Comparison of ENCODE assay signal across 30 mouse cellular contexts in the genomic region with DNA sequence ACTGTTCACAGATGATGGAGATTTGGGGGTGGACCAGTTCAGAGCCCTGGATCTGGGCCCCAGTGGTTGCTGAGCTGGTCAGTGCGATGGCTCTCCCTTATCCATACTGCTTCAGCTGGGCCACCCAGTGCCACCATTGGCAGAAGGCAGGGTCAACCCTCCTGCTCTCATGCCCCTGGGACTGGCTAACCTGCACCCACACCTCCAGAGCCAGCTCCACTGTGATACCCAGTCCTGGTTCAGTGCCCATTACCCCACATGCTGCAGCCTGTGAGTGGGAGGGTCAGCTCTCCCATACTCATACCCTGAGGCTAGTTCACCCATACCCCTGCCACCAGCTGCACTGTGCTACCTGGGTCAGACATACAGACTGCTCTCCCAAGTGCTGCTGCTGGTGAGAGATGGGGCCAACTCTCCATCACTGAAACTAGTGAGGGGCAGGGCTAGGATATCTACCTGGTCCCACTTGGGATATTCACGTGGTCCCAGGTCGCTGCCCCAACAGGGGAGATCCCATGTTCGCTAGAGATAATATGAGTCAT. TPM values are rescaled to one million over a fixed set of nuclear protein-coding genes. Genes with fewer than 3 reads are reported as not detected.
DNase-seq lines count a peak whose midpoint lies in the region; ATAC-seq and TF ChIP-seq lines count a peak whose summit lies in the region.
"Had no signal": no experiment of that assay in that cellular context is flagged by ENCODE, and none has a peak within 500 bp of the region (broad histone marks: within the 10 kb centered on the region; RNA-seq: fewer than 3 reads in every experiment).

No protein-coding gene starts in this region.

- peak; percentile 59; the same call in 1 of the 2 replicates for ATAC-seq in embryonic facial prominence, embryonic 11.5 days (replicated peaks; ENCODE audit: insufficient number of reproducible peaks, low FRiP score, low TSS enrichment, low read depth)
- ATAC-seq in kidney, embryonic 15.5 days (replicated peaks; ENCODE audit: low FRiP score) = peak; percentile 26; the same call in 1 of the 2 replicates
- ATAC-seq in kidney, embryonic 14.5 days (ENCODE audit: low FRiP score, low TSS enrichment) = no peak
- peak; percentile 31 for ATAC-seq in lung, embryonic 15.5 days (ENCODE audit: borderline replicate concordance, extremely low read depth, low FRiP score, low TSS enrichment)
- peak; percentile 60; the same call in 1 of the 2 replicates for ATAC-seq in limb, embryonic 11.5 days (ENCODE audit: insufficient number of reproducible peaks, low FRiP score, low TSS enrichment, low read depth)
- ATAC-seq in intestine, postnatal 0 days = no peak
- ATAC-seq: activated CD4-positive, CD25-positive, alpha-beta regulatory T cell, adult 4 months; forebrain, postnatal 0 days; inflammation-experienced regulatory T-cells, adult 6 months had no signal

- TF ChIP-seq CTCF in lung, adult 2 months (IDR thresholded peaks at IDR 0.05; ENCODE audit: insufficient read depth, low read length) = no peak
- no peak for TF ChIP-seq CTCF in intestine, postnatal 0 days (IDR thresholded peaks at IDR 0.05; ENCODE audit: low read depth)

- no peaks in the 10 kb centered on the region for H3K27me3 ChIP-seq in embryonic facial prominence, embryonic 11.5 days (ENCODE audit: control insufficient read depth, insufficient read depth, low read length)
- no peaks in the 10 kb centered on the region for H3K27me3 ChIP-seq in embryonic facial prominence, embryonic 10.5 days (replicated peaks; ENCODE audit: low read depth, poor library complexity, severe bottlenecking)
- no peaks in the 10 kb centered on the region for H3K27me3 ChIP-seq in kidney, embryonic 15.5 days
- H3K27me3 ChIP-seq in kidney, embryonic 14.5 days (ENCODE audit: control insufficient read depth, insufficient read depth, low read length) = no peaks in the 10 kb centered on the region
- H3K27me3 ChIP-seq in lung, embryonic 15.5 days = no peaks in the 10 kb centered on the region
- H3K27me3 ChIP-seq in limb, embryonic 11.5 days (ENCODE audit: control insufficient read depth, insufficient read depth, low read length) = no peaks in the 10 kb centered on the region
- H3K27me3 ChIP-seq in intestine, postnatal 0 days (replicated peaks; ENCODE audit: control insufficient read depth, insufficient read depth, low read length) = no peaks in the 10 kb centered on the region
- H3K27me3 ChIP-seq: CH12.LX; heart, embryonic 12.5 days; limb, embryonic 12.5 days; neural tube, embryonic 15.5 days; stomach, embryonic 15.5 days had no signal

- H3K4me2 ChIP-seq in embryonic facial prominence, embryonic 11.5 days (ENCODE audit: low read depth, low read length) = no peak overlapping the region
- no peak overlapping the region for H3K4me2 ChIP-seq in kidney, embryonic 15.5 days
- H3K4me2 ChIP-seq in kidney, embryonic 14.5 days (replicated peaks; ENCODE audit: low read depth, low read length) = no peak overlapping the region
- no peak overlapping the region for H3K4me2 ChIP-seq in lung, embryonic 15.5 days
- no peak overlapping the region for H3K4me2 ChIP-seq in limb, embryonic 11.5 days (ENCODE audit: low read depth, severe bottlenecking)
- H3K4me2 ChIP-seq in intestine, postnatal 0 days (replicated peaks; ENCODE audit: low read depth) = no peak overlapping the region
- H3K4me2 ChIP-seq: hindbrain, embryonic 14.5 days; limb, embryonic 12.5 days; neural tube, embryonic 15.5 days; stomach, embryonic 15.5 days had no signal

- no peak overlapping the region for H3K4me3 ChIP-seq in embryonic facial prominence, embryonic 11.5 days (ENCODE audit: low read depth, low read length)
- no peak overlapping the region for H3K4me3 ChIP-seq in embryonic facial prominence, embryonic 10.5 days
- no peak overlapping the region for H3K4me3 ChIP-seq in kidney, embryonic 15.5 days (replicated peaks)
- H3K4me3 ChIP-seq in kidney, embryonic 14.5 days (ENCODE audit: low read length) = no peak overlapping the region
- H3K4me3 ChIP-seq in lung, embryonic 15.5 days = no peak overlapping the region
- H3K4me3 ChIP-seq in lung, adult 2 months (replicated peaks; ENCODE audit: extremely low read depth, low read depth, low read length) = no peak overlapping the region
- H3K4me3 ChIP-seq in limb, embryonic 11.5 days (ENCODE audit: low read depth, low read length) = no peak overlapping the region
- H3K4me3 ChIP-seq in intestine, postnatal 0 days (ENCODE audit: low read depth, low read length) = no peak overlapping the region
- H3K4me3 ChIP-seq: forebrain, embryonic 10.5 days; heart, embryonic 12.5 days; limb, embryonic 12.5 days; neural tube, embryonic 15.5 days; stomach, embryonic 15.5 days had no signal

- 99% methylated on average over 4 of the region's 4 CpGs for WGBS in embryonic facial prominence, embryonic 11.5 days
- WGBS in embryonic facial prominence, embryonic 10.5 days = 94% methylated on average over 4 of the region's 4 CpGs
- WGBS in kidney, embryonic 15.5 days = 97% methylated on average over 4 of the region's 4 CpGs
- 88% methylated on average over 4 of the region's 4 CpGs for WGBS in kidney, embryonic 14.5 days
- 93% methylated on average over 4 of the region's 4 CpGs for WGBS in lung, embryonic 15.5 days
- WGBS in lung, adult 2 months = 97% methylated on average over 4 of the region's 4 CpGs
- WGBS in limb, embryonic 11.5 days = 88% methylated on average over 4 of the region's 4 CpGs
- 82% methylated on average over 4 of the region's 4 CpGs for WGBS in intestine, postnatal 0 days

- TF ChIP-seq POLR2A in lung, adult 2 months (IDR thresholded peaks at IDR 0.05; ENCODE audit: borderline replicate concordance, extremely low read depth, low read depth, low read length) = no peak

- H3K4me1 ChIP-seq in embryonic facial prominence, embryonic 11.5 days (ENCODE audit: control insufficient read depth, insufficient read depth, low read length) = no peaks in the 10 kb centered on the region
- peaks cover 16% of the 10 kb centered on the region for H3K4me1 ChIP-seq in embryonic facial prominence, embryonic 10.5 days
- peaks cover 25% of the 10 kb centered on the region for H3K4me1 ChIP-seq in kidney, embryonic 15.5 days
- H3K4me1 ChIP-seq in kidney, embryonic 14.5 days (ENCODE audit: control insufficient read depth, insufficient read depth, low read length) = peaks cover 15% of the 10 kb centered on the region
- peaks cover 11% of the 10 kb centered on the region; the same call in 1 of the 2 replicates for H3K4me1 ChIP-seq in lung, embryonic 15.5 days
- peaks cover 3% of the 10 kb centered on the region for H3K4me1 ChIP-seq in lung, adult 2 months (ENCODE audit: control insufficient read depth, insufficient read depth, low read length)
- H3K4me1 ChIP-seq in limb, embryonic 11.5 days (ENCODE audit: control insufficient read depth, insufficient read depth, low read length) = peaks cover 7% of the 10 kb centered on the region; the same call in 1 of the 2 replicates
- H3K4me1 ChIP-seq in intestine, postnatal 0 days (replicated peaks; ENCODE audit: control insufficient read depth, insufficient read depth, low read length) = no peaks in the 10 kb centered on the region

- H3K9me3 ChIP-seq in embryonic facial prominence, embryonic 11.5 days (replicated peaks; ENCODE audit: control insufficient read depth, low read length) = no peaks in the 10 kb centered on the region
- H3K9me3 ChIP-seq in embryonic facial prominence, embryonic 10.5 days = no peaks in the 10 kb centered on the region
- H3K9me3 ChIP-seq in kidney, embryonic 15.5 days (replicated peaks) = no peaks in the 10 kb centered on the region
- no peaks in the 10 kb centered on the region for H3K9me3 ChIP-seq in kidney, embryonic 14.5 days (ENCODE audit: control insufficient read depth, low read length)
- no peaks in the 10 kb centered on the region for H3K9me3 ChIP-seq in lung, embryonic 15.5 days
- no peaks in the 10 kb centered on the region for H3K9me3 ChIP-seq in limb, embryonic 11.5 days (ENCODE audit: control insufficient read depth, low read length)
- H3K9me3 ChIP-seq in intestine, postnatal 0 days (ENCODE audit: control insufficient read depth) = no peaks in the 10 kb centered on the region
- H3K9me3 ChIP-seq: forebrain, embryonic 10.5 days; heart, embryonic 12.5 days; limb, embryonic 12.5 days; neural tube, embryonic 15.5 days; stomach, embryonic 15.5 days had no signal

- DNase-seq in embryonic facial prominence, embryonic 11.5 days (ENCODE audit: low spot score) = no peak
- no peak for DNase-seq in embryonic facial prominence, embryonic 10.5 days (ENCODE audit: low spot score)
- DNase-seq in lung, adult 2 months = no peak
- no peak for DNase-seq in limb, embryonic 11.5 days (ENCODE audit: low spot score)
- DNase-seq: adrenal gland, adult 2 months; adrenal gland, postnatal 36 days; cerebellum, adult 18-20 months; cerebellum, postnatal 10 days; forebrain, postnatal 0 days; gastrocnemius, postnatal 10 days; kidney, adult 2 months; kidney, postnatal 25 days; lung, postnatal 36 days; midbrain, embryonic 14.5 days; retina, postnatal 1 day; right cerebral cortex, postnatal 14 days had no signal

- H3K27ac ChIP-seq in embryonic facial prominence, embryonic 11.5 days (replicated peaks; ENCODE audit: low read depth, low read length) = no peak overlapping the region
- no peak overlapping the region; the same call in 1 of the 2 replicates for H3K27ac ChIP-seq in embryonic facial prominence, embryonic 10.5 days (replicated peaks)
- no peak overlapping the region for H3K27ac ChIP-seq in kidney, embryonic 15.5 days
- no peak overlapping the region for H3K27ac ChIP-seq in kidney, embryonic 14.5 days (ENCODE audit: low read depth, low read length)
- H3K27ac ChIP-seq in lung, embryonic 15.5 days = no peak overlapping the region
- no peak overlapping the region for H3K27ac ChIP-seq in limb, embryonic 11.5 days (replicated peaks; ENCODE audit: low read depth, low read length)
- no peak overlapping the region for H3K27ac ChIP-seq in intestine, postnatal 0 days (ENCODE audit: low read depth, low read length)
- H3K27ac ChIP-seq: forebrain, embryonic 10.5 days; hindbrain, embryonic 14.5 days; limb, embryonic 12.5 days; liver, embryonic 14.5 days; neural tube, embryonic 15.5 days; stomach, embryonic 15.5 days had no signal

- H3K36me3 ChIP-seq in embryonic facial prominence, embryonic 11.5 days (replicated peaks; ENCODE audit: control insufficient read depth, insufficient read depth, low read depth, low read length) = no peaks in the 10 kb centered on the region
- H3K36me3 ChIP-seq in embryonic facial prominence, embryonic 10.5 days (replicated peaks) = no peaks in the 10 kb centered on the region
- H3K36me3 ChIP-seq in kidney, embryonic 15.5 days = no peaks in the 10 kb centered on the region
- H3K36me3 ChIP-seq in kidney, embryonic 14.5 days (ENCODE audit: control insufficient read depth, insufficient read depth, low read length) = no peaks in the 10 kb centered on the region
- no peaks in the 10 kb centered on the region for H3K36me3 ChIP-seq in lung, embryonic 15.5 days
- H3K36me3 ChIP-seq in limb, embryonic 11.5 days (ENCODE audit: control insufficient read depth, insufficient read depth, low read length) = no peaks in the 10 kb centered on the region
- no peaks in the 10 kb centered on the region for H3K36me3 ChIP-seq in intestine, postnatal 0 days (ENCODE audit: control insufficient read depth, insufficient read depth)
- H3K36me3 ChIP-seq: forebrain, embryonic 10.5 days; limb, embryonic 12.5 days; neural tube, embryonic 15.5 days; stomach, embryonic 15.5 days had no signal

- no peak overlapping the region for H3K9ac ChIP-seq in embryonic facial prominence, embryonic 11.5 days (replicated peaks; ENCODE audit: low read length)
- no peak overlapping the region for H3K9ac ChIP-seq in kidney, embryonic 15.5 days
- no peak overlapping the region for H3K9ac ChIP-seq in kidney, embryonic 14.5 days (ENCODE audit: low read depth, low read length)
- H3K9ac ChIP-seq in lung, embryonic 15.5 days = no peak overlapping the region
- no peak overlapping the region for H3K9ac ChIP-seq in limb, embryonic 11.5 days (ENCODE audit: low read length)
- no peak overlapping the region for H3K9ac ChIP-seq in intestine, postnatal 0 days (ENCODE audit: low read depth, low read length)
- H3K9ac ChIP-seq: forebrain, postnatal 0 days; heart, embryonic 12.5 days; hindbrain, embryonic 14.5 days; limb, embryonic 12.5 days; liver, embryonic 14.5 days; neural tube, embryonic 15.5 days; stomach, embryonic 15.5 days had no signal

RNA-seq across cellular contexts. Expression of a gene that starts 14.8 kb away (rescaled TPM):
- 595 and 613 TPM in 2 replicates for polyA plus RNA-seq in embryonic facial prominence, embryonic 11.5 days (2014; fragmentation: Nextera tagmentation; extraction: Ambion mirVana)
- polyA plus RNA-seq in embryonic facial prominence, embryonic 10.5 days (2016; fragmentation: Nextera tagmentation; extraction: Ambion mirVana) = 439 and 451 TPM in 2 replicates
- 642 and 672 TPM in 2 replicates for polyA plus RNA-seq in kidney, embryonic 15.5 days (2015; fragmentation: Nextera tagmentation; extraction: Ambion mirVana)
- polyA plus RNA-seq in kidney, embryonic 14.5 days (2014; fragmentation: Nextera tagmentation; extraction: Ambion mirVana) = 648 and 687 TPM in 2 replicates
- 673 and 708 TPM in 2 replicates for polyA plus RNA-seq in lung, embryonic 15.5 days (2015; fragmentation: Nextera tagmentation; extraction: Ambion mirVana)
- 219 and 296 TPM in 2 replicates for polyA plus RNA-seq in lung, adult 2 months (2012; rRNA removed)
- 576 and 577 TPM in 2 replicates for polyA plus RNA-seq in limb, embryonic 11.5 days (2014; fragmentation: Nextera tagmentation; extraction: Ambion mirVana)
- polyA plus RNA-seq in intestine, postnatal 0 days (2015; fragmentation: Nextera tagmentation; extraction: Ambion mirVana) = 396 and 417 TPM in 2 replicates

RNA-seq across cellular contexts. Expression of a gene that starts 15.1 kb away (rescaled TPM):
- 4.7 and 5.9 TPM in 2 replicates for polyA plus RNA-seq in embryonic facial prominence, embryonic 11.5 days (2014; fragmentation: Nextera tagmentation; extraction: Ambion mirVana)
- polyA plus RNA-seq in embryonic facial prominence, embryonic 10.5 days (2016; fragmentation: Nextera tagmentation; extraction: Ambion mirVana) = 2.5 and 3.4 TPM in 2 replicates
- polyA plus RNA-seq in kidney, embryonic 15.5 days (2015; fragmentation: Nextera tagmentation; extraction: Ambion mirVana) = 5.5 and 6.0 TPM in 2 replicates
- 3.0 and 3.6 TPM in 2 replicates for polyA plus RNA-seq in kidney, embryonic 14.5 days (2014; fragmentation: Nextera tagmentation; extraction: Ambion mirVana)
- 9.0 and 10.9 TPM in 2 replicates for polyA plus RNA-seq in lung, embryonic 15.5 days (2015; fragmentation: Nextera tagmentation; extraction: Ambion mirVana)
- polyA plus RNA-seq in lung, adult 2 months (2012; rRNA removed) = 6.3 and 18.6 TPM in 2 replicates
- 4.5 and 4.7 TPM in 2 replicates for polyA plus RNA-seq in limb, embryonic 11.5 days (2014; fragmentation: Nextera tagmentation; extraction: Ambion mirVana)
- 8.9 and 12.4 TPM in 2 replicates for polyA plus RNA-seq in intestine, postnatal 0 days (2015; fragmentation: Nextera tagmentation; extraction: Ambion mirVana)

Comparison
In these comparisons a context has a peak if more than half of its experiments do, and no peak if none do; other contexts are left out.
1. ATAC-seq: peak in embryonic facial prominence, embryonic 11.5 days (single experiment), kidney, embryonic 15.5 days (single experiment), lung, embryonic 15.5 days (single experiment) and limb, embryonic 11.5 days (single experiment); none in kidney, embryonic 14.5 days (single experiment) and intestine, postnatal 0 days (single experiment).